Mouse (Mus musculus) mature B cell (primary cell): ENCODE measurements around the gene Sgsm1.

ENCODE experiments used
- in situ Hi-C: fragments of 300-500 bp; cut with MboI; formaldehyde crosslinking; loops from 2 replicates; pipeline ENCODE4 v1.14.3; 2019

Gene Sgsm1

GRCm38 (mm10) chr5:113218617-113219235 lies 91.9 kb downstream of the Sgsm1 start:
- in situ Hi-C loops: no loop called here

GRCm38 (mm10) chr5:113217076-113217475 lies 93.5 kb downstream of the Sgsm1 start:
- in situ Hi-C loops: no loop called here

GRCm38 (mm10) chr5:113216328-113216960 lies 94.1 kb downstream of the Sgsm1 start:
- in situ Hi-C loops: no loop called here

- in situ Hi-C loops: no loop called here
Measured at GRCm38 (mm10) chr5:113215610-113216011, 95.0 kb downstream of the Sgsm1 start.

GRCm38 (mm10) chr5:113214455-113214854 lies 96.1 kb downstream of the Sgsm1 start:
- in situ Hi-C loops: no loop called here

- in situ Hi-C loops: no loop called here
Measured at GRCm38 (mm10) chr5:113214041-113214440, 96.5 kb downstream of the Sgsm1 start.

GRCm38 (mm10) chr5:113212156-113212835 lies 98.3 kb downstream of the Sgsm1 start:
- in situ Hi-C loops: no loop called here

- in situ Hi-C loops: no loop called here
Measured at GRCm38 (mm10) chr5:113210314-113210713, 100.3 kb downstream of the Sgsm1 start.

- in situ Hi-C loops: no loop called here
Measured at GRCm38 (mm10) chr5:113209898-113210297, 100.7 kb downstream of the Sgsm1 start.

- in situ Hi-C loops: no loop called here
Measured at GRCm38 (mm10) chr5:113209401-113209750, 101.2 kb downstream of the Sgsm1 start.

GRCm38 (mm10) chr5:113208622-113209400 lies 101.8 kb downstream of the Sgsm1 start:
- in situ Hi-C loops: no loop called here

GRCm38 (mm10) chr5:113208048-113208447 lies 102.5 kb downstream of the Sgsm1 start:
- in situ Hi-C loops: no loop called here

- in situ Hi-C loops: no loop called here
Measured at GRCm38 (mm10) chr5:113206670-113207352, 103.8 kb downstream of the Sgsm1 start.

- in situ Hi-C loops: no loop called here
Measured at GRCm38 (mm10) chr5:113204193-113204592, 106.4 kb downstream of the Sgsm1 start.

GRCm38 (mm10) chr5:113199772-113200134 lies 110.8 kb downstream of the Sgsm1 start:
- in situ Hi-C loops: no loop called here

GRCm38 (mm10) chr5:113199126-113199771 lies 111.3 kb downstream of the Sgsm1 start:
- in situ Hi-C loops: no loop called here

- in situ Hi-C loops: no loop called here
Measured at GRCm38 (mm10) chr5:113196916-113197794, 113.4 kb downstream of the Sgsm1 start.

GRCm38 (mm10) chr5:113195907-113196306 lies 114.7 kb downstream of the Sgsm1 start:
- in situ Hi-C loops: no loop called here

- in situ Hi-C loops: no loop called here
Measured at GRCm38 (mm10) chr5:113195451-113195850, 115.1 kb downstream of the Sgsm1 start.

- in situ Hi-C loops: no loop called here
Measured at GRCm38 (mm10) chr5:113193762-113194161, 116.8 kb downstream of the Sgsm1 start.
